7 mouse cellular contexts compared by ENCODE assay signal in genomic region chr3:84191141-84191881, GRCm38 (mm10). TPM values are rescaled to one million over a fixed set of nuclear protein-coding genes. Genes with fewer than 3 reads are reported as not detected.
DNase-seq lines count a peak whose midpoint lies in the region; ATAC-seq and TF ChIP-seq lines count a peak whose summit lies in the region.

No protein-coding gene starts in this region.

- no peak for DNase-seq in testis, postnatal 14 days (ENCODE audit: low spot score)
- DNase-seq in kidney, postnatal 36 days = peak; percentile 13 to 21
- DNase-seq in cerebellum, adult 9-11 months = no peak
- no peak for DNase-seq in spleen, postnatal 14 days (ENCODE audit: low spot score in 2 of 2)

- no peak overlapping the region for H3K9ac ChIP-seq in forebrain, embryonic 16.5 days (replicated peaks; ENCODE audit: low read depth, low read length)
- H3K9ac ChIP-seq in neural tube, embryonic 12.5 days = 0 out of 2 replicates have a peak overlapping the region, but pooled peaks have one; percentile 13

- H3K27ac ChIP-seq in testis, adult 2 months (ENCODE audit: control insufficient read depth, insufficient read depth, low read depth, low read length) = no peak overlapping the region
- no peak overlapping the region for H3K27ac ChIP-seq in forebrain, embryonic 16.5 days (ENCODE audit: low read length)
- no peak overlapping the region for H3K27ac ChIP-seq in neural tube, embryonic 12.5 days

- WGBS in forebrain, embryonic 16.5 days = 59% methylated on average over 21 of the region's 21 CpGs
- WGBS in neural tube, embryonic 12.5 days = 51% methylated on average over 21 of the region's 21 CpGs

- no peak overlapping the region for H3K4me2 ChIP-seq in forebrain, embryonic 16.5 days (ENCODE audit: low read length)
- H3K4me2 ChIP-seq in neural tube, embryonic 12.5 days (replicated peaks) = peak overlapping the region; percentile 41

- peak overlapping the region; percentile 51 for H3K4me3 ChIP-seq in testis, adult 2 months (ENCODE audit: control insufficient read depth, low read depth, low read length)
- no peak overlapping the region for H3K4me3 ChIP-seq in forebrain, embryonic 16.5 days (replicated peaks; ENCODE audit: low read length)
- no peak overlapping the region for H3K4me3 ChIP-seq in neural tube, embryonic 12.5 days

- ATAC-seq in forebrain, embryonic 16.5 days = peak; percentile 24
- ATAC-seq in neural tube, embryonic 12.5 days (ENCODE audit: low FRiP score, low read depth) = peak; percentile 55

- TF ChIP-seq CTCF in testis, adult 2 months (IDR thresholded peaks at IDR 0.05; ENCODE audit: control insufficient read depth, insufficient read depth, insufficient replicate concordance, low read depth, low read length) = no peak

- no peaks in the 10 kb centered on the region for H3K27me3 ChIP-seq in testis, adult 2 months (ENCODE audit: control insufficient read depth, insufficient read depth, low read length)
- no peaks in the 10 kb centered on the region for H3K27me3 ChIP-seq in forebrain, embryonic 16.5 days (replicated peaks; ENCODE audit: control insufficient read depth, insufficient read depth, low read length)
- no peaks in the 10 kb centered on the region for H3K27me3 ChIP-seq in neural tube, embryonic 12.5 days (replicated peaks)

- no peaks in the 10 kb centered on the region for H3K9me3 ChIP-seq in forebrain, embryonic 16.5 days (ENCODE audit: control insufficient read depth, low read length)
- H3K9me3 ChIP-seq in neural tube, embryonic 12.5 days = no peaks in the 10 kb centered on the region

- no peak for TF ChIP-seq POLR2A in testis, adult 2 months (IDR thresholded peaks at IDR 0.05; ENCODE audit: control insufficient read depth, low read depth, low read length)

- H3K36me3 ChIP-seq in testis, adult 2 months (ENCODE audit: control insufficient read depth, insufficient read depth, low read length) = no peaks in the 10 kb centered on the region
- peaks cover 16% of the 10 kb centered on the region for H3K36me3 ChIP-seq in forebrain, embryonic 16.5 days (ENCODE audit: control insufficient read depth, insufficient read depth)
- H3K36me3 ChIP-seq in neural tube, embryonic 12.5 days = peaks cover 62% of the 10 kb centered on the region

- peaks cover 9% of the 10 kb centered on the region for H3K4me1 ChIP-seq in testis, adult 2 months (ENCODE audit: control insufficient read depth, insufficient read depth, low read length)
- peaks cover 14% of the 10 kb centered on the region for H3K4me1 ChIP-seq in forebrain, embryonic 16.5 days (replicated peaks; ENCODE audit: control insufficient read depth, insufficient read depth, low read length)
- peaks cover 17% of the 10 kb centered on the region for H3K4me1 ChIP-seq in neural tube, embryonic 12.5 days

RNA-seq across cellular contexts. Expression of gene Gm6525, which starts 17.4 kb away (rescaled TPM):
- 0.40 and 0.43 TPM in 2 replicates for polyA plus RNA-seq in testis, adult 2 months (2012; rRNA removed)
- polyA plus RNA-seq in forebrain, embryonic 16.5 days (2015; fragmentation: Nextera tagmentation; extraction: Ambion mirVana) = 3.0 and 3.1 TPM in 2 replicates
- 2.2 and 2.6 TPM in 2 replicates for polyA plus RNA-seq in neural tube, embryonic 12.5 days (2016; fragmentation: Nextera tagmentation; extraction: Ambion mirVana)

RNA-seq across cellular contexts. Expression of gene Mnd1, which starts 35.7 kb away (rescaled TPM):
- polyA plus RNA-seq in testis, adult 2 months (2012; rRNA removed) = 1.2 TPM in 2 replicates
- 2.7 and 3.2 TPM in 2 replicates for polyA plus RNA-seq in forebrain, embryonic 16.5 days (2015; fragmentation: Nextera tagmentation; extraction: Ambion mirVana)
- polyA plus RNA-seq in neural tube, embryonic 12.5 days (2016; fragmentation: Nextera tagmentation; extraction: Ambion mirVana) = 5.5 and 6.2 TPM in 2 replicates

Comparison
In these comparisons a context has a peak if more than half of its experiments do, and no peak if none do; other contexts are left out.
1. DNase-seq: peak in kidney, postnatal 36 days (2 of 2); none in testis, postnatal 14 days (single experiment), cerebellum, adult 9-11 months (single experiment) and spleen, postnatal 14 days (0 of 2).